Mouse (Mus musculus) erythroblast, embryonic 14.5 days (primary cell): ENCODE data around the gene Mycbpap. TPM values are rescaled to one million over a fixed set of nuclear protein-coding genes. Genes with fewer than 3 reads are reported as not detected.

Source experiments
- H3K27me3 ChIP-seq: 2 replicates; pipeline ENCODE4 v1.6.1; 2012; ENCODE audit warnings: inconsistent platforms; ENCODE audit not compliant: control insufficient read depth
- H3K36me3 ChIP-seq: 2 replicates; pipeline ENCODE4 v1.6.1; 2012; ENCODE audit warnings: mild to moderate bottlenecking, inconsistent platforms; ENCODE audit not compliant: control insufficient read depth
- H3K4me1 ChIP-seq: 2 replicates; pipeline ENCODE4 v1.6.1; 2012; ENCODE audit warnings: inconsistent platforms; ENCODE audit not compliant: control insufficient read depth
- H3K4me3 ChIP-seq: replicated peaks from 2 replicates; pipeline ENCODE3; 2012; ENCODE audit warnings: moderate library complexity, mild to moderate bottlenecking, inconsistent platforms
- H3K9me3 ChIP-seq: 2 replicates; pipeline ENCODE4 v1.6.1; 2012; ENCODE audit warnings: low read length, inconsistent platforms, mixed read lengths; ENCODE audit not compliant: control insufficient read depth
- GATA1 ChIP-seq: IDR thresholded peaks from 2 replicates; pipeline ENCODE4 v1.6.1; 2012; ENCODE audit warnings: low read length, inconsistent platforms, mixed read lengths
- TAL1 ChIP-seq: IDR thresholded peaks from 3 replicates; pipeline ENCODE4 v1.6.1; 2012; ENCODE audit warnings: low read length, inconsistent platforms, mixed read lengths
- polyA plus RNA-seq: library from polyadenylated mRNA; stranded (reverse); fragments of >175 nt; gene quantifications from 2 replicates; pipeline ENCODE4 v1.2.3, GENCODE M21; 2012

Gene Mycbpap
- polyA plus RNA-seq, 1 experiment, result not detected

GRCm38 (mm10) chr11:94542400-94542799 is 20.9 kb upstream of the Mycbpap start:
- no peak for TF ChIP-seq TAL1
- no peak for TF ChIP-seq GATA1
- H3K27me3 ChIP-seq, result no peaks in the 10 kb centered on the region
- no peaks in the 10 kb centered on the region for H3K9me3 ChIP-seq
- H3K4me3 ChIP-seq, result no peak overlapping the region
- no peaks in the 10 kb centered on the region; the same call in 1 of the 2 replicates for H3K36me3 ChIP-seq
- no peaks in the 10 kb centered on the region for H3K4me1 ChIP-seq

GRCm38 (mm10) chr11:94539761-94540160 is 18.2 kb upstream of the Mycbpap start:
- TF ChIP-seq GATA1, result no peak
- TF ChIP-seq TAL1, result no peak
- Histone ChIP-seq H3K9me3 (no peaks in the 10 kb centered on the region), H3K36me3 (no peaks in the 10 kb centered on the region; the same call in 1 of the 2 replicates)

GRCm38 (mm10) chr11:94538733-94539292 is 17.3 kb upstream of the Mycbpap start:
- H3K36me3 ChIP-seq, result no peaks in the 10 kb centered on the region; the same call in 1 of the 2 replicates
- H3K4me3 ChIP-seq, result no peak overlapping the region
- H3K9me3 ChIP-seq, result no peaks in the 10 kb centered on the region
- no peaks in the 10 kb centered on the region for H3K27me3 ChIP-seq
- H3K4me1 ChIP-seq, result no peaks in the 10 kb centered on the region
- TF ChIP-seq TAL1 (no peak), GATA1 (no peak)

More at GRCm38 (mm10) chr11:94539761-94540160, 18.2 kb upstream of the Mycbpap start:
- Histone ChIP-seq H3K27me3 (no peaks in the 10 kb centered on the region), H3K4me3 (no peak overlapping the region), H3K4me1 (no peaks in the 10 kb centered on the region)

- no peaks in the 10 kb centered on the region for H3K4me1 ChIP-seq
- no peaks in the 10 kb centered on the region for H3K9me3 ChIP-seq
- no peaks in the 10 kb centered on the region for H3K36me3 ChIP-seq
- TF ChIP-seq TAL1, result no peak
- TF ChIP-seq GATA1, result no peak
- no peaks in the 10 kb centered on the region for H3K27me3 ChIP-seq
- no peak overlapping the region for H3K4me3 ChIP-seq
These were observed 11.6 kb upstream of the Mycbpap start for GRCm38 (mm10) chr11:94533171-94533570.

GRCm38 (mm10) chr11:94528879-94529278 is 7.3 kb upstream of the Mycbpap start:
- Histone ChIP-seq H3K9me3 (no peaks in the 10 kb centered on the region), H3K27me3 (no peaks in the 10 kb centered on the region), H3K36me3 (no peaks in the 10 kb centered on the region), H3K4me3 (no peak overlapping the region), H3K4me1 (no peaks in the 10 kb centered on the region)
- TF ChIP-seq GATA1 (no peak), TAL1 (no peak)

DNA sequence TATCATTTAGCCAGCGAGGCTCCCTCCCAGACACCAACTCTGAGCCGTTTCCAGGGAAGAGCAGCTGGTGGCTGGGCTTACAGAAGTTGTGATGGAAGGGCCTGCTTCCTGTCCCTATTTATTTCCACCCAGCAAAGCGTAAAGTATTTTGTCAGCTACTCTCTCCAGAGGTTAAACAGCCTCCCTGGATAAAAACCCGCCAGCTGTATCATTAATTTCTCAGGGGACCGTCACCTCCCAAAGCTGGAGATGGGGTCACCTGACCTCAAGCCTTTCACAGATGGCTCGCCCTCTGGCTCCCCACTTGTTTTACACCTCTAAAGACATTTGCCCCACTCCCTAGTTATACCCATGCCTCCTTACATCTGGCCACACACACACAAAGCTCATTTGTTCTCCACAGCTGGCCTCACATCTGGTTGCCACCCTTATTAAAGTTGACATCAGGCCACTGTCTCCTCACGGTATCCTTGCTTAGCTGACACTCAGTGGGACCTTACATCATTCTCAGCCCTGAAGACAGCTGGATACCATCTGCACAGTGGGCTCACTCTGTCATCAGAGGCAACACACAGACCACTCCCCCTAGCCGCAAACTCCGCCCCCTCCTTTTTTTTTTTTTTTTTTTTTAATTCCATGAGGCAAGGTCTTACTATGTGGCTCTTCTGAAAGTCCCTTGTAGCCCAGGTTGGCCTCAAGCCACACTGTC is 4.8 kb upstream of the Mycbpap start:
- Histone ChIP-seq H3K9me3 (no peaks in the 10 kb centered on the region), H3K27me3 (peaks cover 9% of the 10 kb centered on the region), H3K36me3 (no peaks in the 10 kb centered on the region), H3K4me1 (peaks cover 4% of the 10 kb centered on the region), H3K4me3 (no peak overlapping the region)
- TF ChIP-seq TAL1 (no peak), GATA1 (no peak)

DNA sequence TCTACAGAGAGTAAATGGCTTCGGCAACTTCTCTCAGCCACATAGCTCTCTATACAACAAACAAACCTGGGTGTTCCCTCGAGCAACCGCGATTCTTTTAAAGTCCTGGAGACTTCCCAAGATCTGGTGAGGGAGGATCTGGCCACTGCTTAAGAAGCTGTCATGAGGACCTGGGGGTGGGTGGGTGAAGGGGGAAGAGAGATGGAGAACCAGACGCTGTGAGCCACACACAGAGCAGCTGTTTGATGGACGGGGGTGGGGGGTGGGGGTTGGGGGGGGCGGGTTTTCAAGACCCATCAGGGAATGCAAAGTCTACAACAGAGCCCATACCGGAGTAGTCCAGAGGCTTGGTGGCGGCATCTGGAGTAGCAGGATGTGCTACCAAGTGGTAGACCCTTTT is 8.1 kb downstream of the Mycbpap start:
- Histone ChIP-seq H3K27me3 (no peaks in the 10 kb centered on the region), H3K4me1 (no peaks in the 10 kb centered on the region), H3K4me3 (no peak overlapping the region), H3K36me3 (no peaks in the 10 kb centered on the region), H3K9me3 (no peaks in the 10 kb centered on the region)
- TF ChIP-seq TAL1, result no peak
- TF ChIP-seq GATA1, result no peak

DNA sequence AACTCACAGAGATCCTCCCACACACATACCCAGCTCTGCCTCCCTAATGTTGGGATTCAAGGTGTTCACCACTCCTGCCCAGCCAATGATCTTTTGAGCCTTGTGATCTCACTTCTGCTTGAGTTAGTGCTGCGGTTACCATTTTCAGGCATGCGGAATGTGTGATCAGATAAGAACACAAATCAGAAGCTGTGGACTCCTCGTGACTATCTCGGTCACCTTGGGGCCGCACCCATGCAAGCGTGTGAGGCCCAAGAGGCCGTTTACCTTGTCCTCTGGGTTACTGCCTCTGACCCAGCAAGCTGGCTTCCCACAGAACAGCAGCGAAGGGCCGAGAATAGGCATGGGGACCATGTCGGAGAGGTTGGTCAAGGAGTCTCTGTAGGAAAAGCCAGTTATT is 12.6 kb downstream of the Mycbpap start:
- H3K4me1 ChIP-seq, result no peaks in the 10 kb centered on the region
- no peak overlapping the region for H3K4me3 ChIP-seq
- no peak for TF ChIP-seq GATA1
- TF ChIP-seq TAL1, result no peak
- H3K36me3 ChIP-seq, result no peaks in the 10 kb centered on the region
- peaks cover 4% of the 10 kb centered on the region for H3K27me3 ChIP-seq
- H3K9me3 ChIP-seq, result no peaks in the 10 kb centered on the region

- Histone ChIP-seq H3K36me3 (no peaks in the 10 kb centered on the region), H3K9me3 (no peaks in the 10 kb centered on the region), H3K27me3 (peaks cover 53% of the 10 kb centered on the region), H3K4me3 (no peak overlapping the region), H3K4me1 (no peaks in the 10 kb centered on the region)
- TF ChIP-seq GATA1 (no peak), TAL1 (no peak)
These were observed 20.1 kb downstream of the Mycbpap start for GRCm38 (mm10) chr11:94501482-94501881.

DNA sequence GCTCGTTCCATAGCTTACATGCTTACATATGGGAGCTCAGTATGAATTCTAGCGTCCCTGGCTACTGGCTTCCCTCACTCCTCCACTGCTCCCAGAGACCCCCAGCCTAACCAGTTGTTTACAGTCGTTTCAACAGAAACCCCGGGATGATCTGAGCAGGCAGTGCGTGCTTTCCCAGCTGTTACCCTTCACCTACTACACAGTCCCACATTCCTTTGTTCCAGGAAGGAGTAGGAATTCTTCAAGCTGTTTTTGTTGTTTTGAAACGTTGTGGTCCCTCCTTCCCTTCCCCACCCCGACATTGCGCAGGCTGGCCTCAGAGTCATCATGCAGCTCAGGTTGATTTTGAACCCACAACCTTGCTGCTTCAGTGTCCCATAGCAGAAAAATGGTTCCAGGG is 21.2 kb downstream of the Mycbpap start:
- no peaks in the 10 kb centered on the region for H3K9me3 ChIP-seq
- no peak for TF ChIP-seq TAL1
- TF ChIP-seq GATA1, result no peak
- no peaks in the 10 kb centered on the region for H3K4me1 ChIP-seq
- H3K36me3 ChIP-seq, result no peaks in the 10 kb centered on the region
- H3K4me3 ChIP-seq, result no peak overlapping the region
- H3K27me3 ChIP-seq, result peaks cover 53% of the 10 kb centered on the region
